Mouse (Mus musculus): ENCODE measurements around the gene Socs2. TPM values are rescaled to one million over a fixed set of nuclear protein-coding genes. Genes with fewer than 3 reads are reported as not detected.

Gene Socs2
- polyA plus RNA-seq, 1 experiment from 2014 or later = 19.4 TPM

GRCm38 (mm10) chr10:95336781-95337544 is 80.0 kb downstream of the Socs2 start:
- no peak for DNase-seq (ENCODE audit: low spot score)
- H3K4me1 ChIP-seq (replicated peaks; ENCODE audit: control insufficient read depth, insufficient read depth, low read length) = no peaks in the 10 kb centered on the region
- no peaks in the 10 kb centered on the region for H3K9me3 ChIP-seq (ENCODE audit: control insufficient read depth, low read length)
- WGBS = 32% methylated on average over 4 of the region's 4 CpGs
- no peak overlapping the region for H3K27ac ChIP-seq (ENCODE audit: low read depth, low read length)
- no peaks in the 10 kb centered on the region for H3K27me3 ChIP-seq (replicated peaks; ENCODE audit: control insufficient read depth, insufficient read depth, low read length)
- no peak overlapping the region for H3K4me3 ChIP-seq (ENCODE audit: low read depth, low read length)
- H3K4me2 ChIP-seq = no peak overlapping the region
- H3K36me3 ChIP-seq (ENCODE audit: control insufficient read depth, insufficient read depth, low read length) = no peaks in the 10 kb centered on the region
- ATAC-seq (replicated peaks; ENCODE audit: low FRiP score) = no peak
- H3K9ac ChIP-seq (ENCODE audit: low read depth, low read length) = no peak overlapping the region

Other genes starting within 250 kb of the Socs2 start
- 10.1 and 10.5 TPM in 2 replicates for gene Cradd, start 93.0 kb downstream of the Socs2 start, polyA plus RNA-seq (2014; fragmentation: Nextera tagmentation; extraction: Ambion mirVana)
- 364 and 391 TPM in 2 replicates for gene Mrpl42, start 84.8 kb upstream of the Socs2 start, polyA plus RNA-seq (2014; fragmentation: Nextera tagmentation; extraction: Ambion mirVana)
- 310 and 327 TPM in 2 replicates for gene Ube2n, start 98.0 kb upstream of the Socs2 start, polyA plus RNA-seq (2014; fragmentation: Nextera tagmentation; extraction: Ambion mirVana)
- 95.8 and 97.9 TPM in 2 replicates for gene Nudt4, start 147.0 kb upstream of the Socs2 start, polyA plus RNA-seq (2014; fragmentation: Nextera tagmentation; extraction: Ambion mirVana)